33 mouse cellular contexts compared by ENCODE assay signal in genomic region chr2:36089190-36089589, GRCm38 (mm10). TPM values are rescaled to one million over a fixed set of nuclear protein-coding genes. Genes with fewer than 3 reads are reported as not detected.
"Had no signal": no experiment of that assay in that cellular context is flagged by ENCODE, and none has a peak within 500 bp of the region (broad histone marks: within the 10 kb centered on the region; RNA-seq: fewer than 3 reads in every experiment).

No protein-coding gene starts in this region.

- H3K4me3 ChIP-seq: heart, embryonic 10.5 days; heart, embryonic 12.5 days; hindbrain, embryonic 10.5 days; hindbrain, embryonic 12.5 days; intestine, embryonic 15.5 days; layer of hippocampus, adult 2 months; left cerebral cortex, adult 2 months; limb, embryonic 10.5 days; limb, embryonic 12.5 days; liver, embryonic 13.5 days; liver, embryonic 15.5 days had no signal

- H3K4me2 ChIP-seq: heart, embryonic 12.5 days; hindbrain, embryonic 12.5 days; hindbrain, embryonic 14.5 days; intestine, embryonic 15.5 days; limb, embryonic 12.5 days; liver, embryonic 11.5 days; liver, embryonic 13.5 days; liver, embryonic 15.5 days had no signal

- H3K36me3 ChIP-seq: heart, embryonic 10.5 days; heart, embryonic 12.5 days; hindbrain, embryonic 10.5 days; hindbrain, embryonic 12.5 days; intestine, embryonic 15.5 days; limb, embryonic 10.5 days; limb, embryonic 12.5 days; liver, embryonic 13.5 days; liver, embryonic 15.5 days had no signal

- DNase-seq: gastrocnemius, postnatal 10 days; gastrocnemius, postnatal 25 days; heart, adult 18-20 months; heart, postnatal 10 days; heart, postnatal 4 days; kidney, adult 18-20 months; kidney, adult 8-10 months; kidney, postnatal 10 days; kidney, postnatal 25 days; kidney, postnatal 4 days; liver; liver, embryonic 13.5 days had no signal

- ATAC-seq: hindbrain, embryonic 16.5 days; inflammation-experienced regulatory T-cells, adult 6 months; intestine, embryonic 15.5 days; intestine, postnatal 0 days had no signal

- H3K27ac ChIP-seq: heart, embryonic 10.5 days; hindbrain, embryonic 10.5 days; hindbrain, embryonic 12.5 days; hindbrain, embryonic 14.5 days; intestine, embryonic 15.5 days; layer of hippocampus, adult 2 months; left cerebral cortex, adult 2 months; limb, embryonic 10.5 days; limb, embryonic 12.5 days; liver, embryonic 13.5 days; liver, embryonic 15.5 days had no signal

- H3K9me3 ChIP-seq: heart, embryonic 10.5 days; heart, embryonic 12.5 days; hindbrain, embryonic 10.5 days; hindbrain, embryonic 12.5 days; intestine, embryonic 15.5 days; limb, embryonic 10.5 days; limb, embryonic 12.5 days; liver, embryonic 13.5 days; liver, embryonic 15.5 days had no signal

- H3K9ac ChIP-seq: heart, embryonic 12.5 days; hindbrain, embryonic 12.5 days; hindbrain, embryonic 14.5 days; intestine, embryonic 15.5 days; limb, embryonic 12.5 days; liver, embryonic 13.5 days; liver, embryonic 15.5 days had no signal

RNA-seq across cellular contexts. Expression of gene Lhx6, which starts 16.0 kb away (rescaled TPM):
- total RNA-seq: granulocyte monocyte progenitor cell, adult 5-6 weeks had no signal
- polyA plus RNA-seq: inflammation-experienced regulatory T-cells, adult 6 months had no signal

RNA-seq across cellular contexts. Expression of gene Morn5, which starts 39.9 kb away (rescaled TPM):
- total RNA-seq: gastrocnemius, postnatal 10 days; gastrocnemius, postnatal 25 days; gastrocnemius, postnatal 4 days; granulocyte monocyte progenitor cell, adult 5-6 weeks; heart, adult 18-20 months; heart, adult 8-10 months; heart, postnatal 10 days; heart, postnatal 25 days; heart, postnatal 4 days had no signal
- polyA plus RNA-seq: heart, embryonic 10.5 days; heart, embryonic 12.5 days; heart, embryonic 14.5 days; inflammation-experienced regulatory T-cells, adult 6 months; intestine, postnatal 0 days; kidney, embryonic 14.5 days; limb, embryonic 12.5 days; liver, embryonic 11.5 days; liver, embryonic 13.5 days; liver, embryonic 15.5 days had no signal
